Mouse (Mus musculus): ENCODE data around the gene 1700067K01Rik. TPM values are rescaled to one million over a fixed set of nuclear protein-coding genes. Genes with fewer than 3 reads are reported as not detected.

The 1700067K01Rik gene
- polyA plus RNA-seq, 1 experiment from 2014 or later: 2.0 TPM

DNA sequence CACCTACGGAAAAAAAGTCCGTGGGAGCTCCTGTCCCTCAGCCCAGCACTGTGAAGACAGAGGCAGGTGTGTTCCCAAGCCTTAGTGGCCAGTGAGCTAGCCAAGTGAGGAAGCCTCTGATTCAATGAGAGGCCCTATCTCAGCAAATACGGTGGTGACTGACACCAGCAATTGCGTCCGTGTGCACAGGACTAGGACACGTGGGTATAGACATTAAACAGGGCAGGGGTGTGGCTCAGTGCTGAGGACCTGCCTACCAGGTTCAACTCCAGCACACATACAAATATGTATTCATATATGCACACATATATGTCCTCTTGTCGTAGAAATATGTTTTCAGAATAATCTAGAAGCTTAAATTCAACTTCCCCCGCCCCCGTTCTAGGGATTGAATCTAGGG, 18.4 kb downstream of the 1700067K01Rik start:
- Histone ChIP-seq H3K9me3 (0 out of 2 replicates have a peak, but pooled peaks cover 4% of the 10 kb centered on the region), H3K36me3 (no peaks in the 10 kb centered on the region), H3K4me1 (0 out of 2 replicates have a peak, but pooled peaks cover 10% of the 10 kb centered on the region), H3K4me2 (replicated peaks) (no peak overlapping the region), H3K27ac (0 out of 2 replicates have a peak overlapping the region, but pooled peaks have one; percentile 6), H3K9ac (no peak overlapping the region), H3K4me3 (no peak overlapping the region), H3K27me3 (peaks cover 32% of the 10 kb centered on the region)
- WGBS: 84% methylated on average over 9 of the region's 9 CpGs
- ATAC-seq (ENCODE audit: insufficient number of reproducible peaks, insufficient read depth, low FRiP score, low TSS enrichment): no peak

DNA sequence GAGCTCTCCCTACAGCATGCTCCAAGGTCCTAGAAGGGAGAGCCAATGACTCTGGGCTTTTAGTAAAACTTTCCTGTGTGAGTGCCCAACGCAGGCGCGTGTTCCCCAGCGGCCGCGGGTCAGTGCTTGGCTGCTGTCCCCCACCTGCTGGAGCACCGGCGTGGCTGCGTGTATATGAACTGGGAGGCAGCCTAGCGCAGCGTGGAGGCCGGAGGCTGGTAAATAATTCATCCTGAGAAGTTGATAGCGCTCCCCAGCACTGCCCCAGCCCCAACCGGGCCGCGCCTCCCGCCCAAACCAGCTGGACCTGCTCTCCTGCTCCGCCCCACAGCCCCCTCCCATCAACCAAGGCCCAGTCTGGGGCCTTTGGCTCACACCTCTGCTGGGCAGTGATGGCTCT, 19.8 kb downstream of the 1700067K01Rik start, which contains the start of gene Palm3:
Palm3 (plus strand) TSS at position 376 of the 400 bp plus-strand sequence.
- WGBS: 10% methylated on average over 18 of the region's 18 CpGs
- no peak for ATAC-seq (ENCODE audit: insufficient number of reproducible peaks, insufficient read depth, low FRiP score, low TSS enrichment)
- Histone ChIP-seq H3K27ac (no peak within 1 kb of the TSS), H3K27me3 (peaks cover 43% of the 10 kb centered on the region), H3K36me3 (no peaks in the 10 kb centered on the region), H3K9me3 (0 out of 2 replicates have a peak, but pooled peaks cover 2% of the 10 kb centered on the region), H3K4me2 (replicated peaks) (no peak within 1 kb of the TSS), H3K9ac (peak within 1 kb of the TSS; percentile 25; the same call in 1 of the 2 replicates), H3K4me3 (no peak within 1 kb of the TSS), H3K4me1 (0 out of 2 replicates have a peak, but pooled peaks cover 17% of the 10 kb centered on the region)

DNA sequence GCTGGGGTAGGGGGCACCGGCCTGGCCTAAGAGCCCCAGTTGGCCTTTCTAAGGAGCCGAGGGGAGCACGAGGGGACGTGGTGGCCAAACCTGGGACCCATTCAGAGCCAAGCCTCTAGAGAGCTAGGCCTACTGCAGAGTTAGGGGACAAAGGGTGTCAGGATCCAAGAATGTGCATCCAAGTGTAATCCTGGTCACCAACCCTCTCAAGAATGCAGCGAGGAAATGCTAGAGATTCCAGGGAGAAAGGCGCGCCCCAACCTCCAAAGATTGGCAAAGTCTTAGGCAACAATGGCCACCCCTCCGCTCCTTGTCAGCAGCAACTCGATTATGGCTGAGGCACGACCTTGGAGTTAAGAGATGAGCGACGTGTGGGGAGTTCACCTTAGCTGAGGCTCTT, 20.3 kb downstream of the 1700067K01Rik start:
- peaks cover 48% of the 10 kb centered on the region for H3K27me3 ChIP-seq
- H3K4me1 ChIP-seq: 0 out of 2 replicates have a peak, but pooled peaks cover 19% of the 10 kb centered on the region
- H3K4me3 ChIP-seq: no peak overlapping the region
- no peaks in the 10 kb centered on the region for H3K9me3 ChIP-seq
- no peak overlapping the region for H3K27ac ChIP-seq
- H3K36me3 ChIP-seq: no peaks in the 10 kb centered on the region
- no peak for ATAC-seq (ENCODE audit: insufficient number of reproducible peaks, insufficient read depth, low FRiP score, low TSS enrichment)
- H3K4me2 ChIP-seq (replicated peaks): no peak overlapping the region
- 52% methylated on average over 12 of the region's 12 CpGs for WGBS
- no peak overlapping the region for H3K9ac ChIP-seq

DNA sequence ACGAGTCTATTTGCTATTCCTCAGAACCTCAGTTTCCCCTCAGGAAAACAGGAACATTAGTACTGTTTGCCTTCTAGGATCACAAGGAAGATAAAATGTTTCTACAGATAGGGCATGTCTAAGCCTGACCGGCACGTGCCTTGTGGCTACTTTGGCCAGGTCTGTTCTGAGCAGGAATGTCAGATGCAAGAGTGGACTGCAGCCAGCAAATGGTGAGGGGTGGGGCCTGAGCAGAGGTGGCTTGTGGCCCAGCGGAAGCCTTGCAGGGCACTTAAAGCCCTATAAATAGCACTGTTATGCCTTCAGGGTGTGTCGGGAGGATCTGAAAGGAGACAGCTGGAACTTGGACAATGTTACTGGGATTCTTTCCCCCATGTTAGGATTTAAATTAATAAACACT, 21.8 kb downstream of the 1700067K01Rik start:
- peaks cover 63% of the 10 kb centered on the region for H3K27me3 ChIP-seq
- 27% methylated on average over 5 of the region's 5 CpGs for WGBS

DNA sequence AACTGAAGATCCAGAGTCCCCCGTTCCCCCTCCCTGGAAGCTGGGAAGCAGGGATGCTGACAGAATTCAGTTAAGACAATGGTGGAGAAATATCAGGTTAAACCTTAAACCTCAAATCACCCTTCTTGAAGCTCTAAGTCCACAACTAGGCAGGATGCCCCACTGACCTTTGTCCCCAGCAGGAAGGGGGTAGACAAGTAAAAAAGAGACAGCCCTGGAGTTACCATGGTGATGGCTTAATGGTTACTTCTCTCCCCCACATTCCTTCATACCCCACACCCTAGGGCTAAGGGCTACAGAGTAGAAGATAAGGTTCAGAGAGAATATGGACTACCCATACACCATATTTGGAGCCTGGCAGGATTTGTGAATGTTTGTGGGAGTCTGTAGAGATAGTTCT, 22.3 kb downstream of the 1700067K01Rik start:
- Histone ChIP-seq H3K9me3 (no peaks in the 10 kb centered on the region), H3K36me3 (no peaks in the 10 kb centered on the region), H3K9ac (no peak overlapping the region), H3K4me2 (replicated peaks) (no peak overlapping the region), H3K4me1 (0 out of 2 replicates have a peak, but pooled peaks cover 19% of the 10 kb centered on the region), H3K27me3 (peaks cover 65% of the 10 kb centered on the region), H3K4me3 (no peak overlapping the region), H3K27ac (no peak overlapping the region)
- WGBS: 57% methylated on average over 1 of the region's 1 CpGs
- ATAC-seq (ENCODE audit: insufficient number of reproducible peaks, insufficient read depth, low FRiP score, low TSS enrichment): no peak

More for the DNA sequence above, 21.8 kb downstream of the 1700067K01Rik start:
- ATAC-seq (ENCODE audit: insufficient number of reproducible peaks, insufficient read depth, low FRiP score, low TSS enrichment): no peak
- no peak overlapping the region for H3K9ac ChIP-seq
- no peaks in the 10 kb centered on the region for H3K9me3 ChIP-seq
- H3K4me2 ChIP-seq (replicated peaks): no peak overlapping the region
- H3K4me3 ChIP-seq: no peak overlapping the region
- H3K4me1 ChIP-seq: 0 out of 2 replicates have a peak, but pooled peaks cover 19% of the 10 kb centered on the region
- no peaks in the 10 kb centered on the region for H3K36me3 ChIP-seq
- H3K27ac ChIP-seq: no peak overlapping the region

DNA sequence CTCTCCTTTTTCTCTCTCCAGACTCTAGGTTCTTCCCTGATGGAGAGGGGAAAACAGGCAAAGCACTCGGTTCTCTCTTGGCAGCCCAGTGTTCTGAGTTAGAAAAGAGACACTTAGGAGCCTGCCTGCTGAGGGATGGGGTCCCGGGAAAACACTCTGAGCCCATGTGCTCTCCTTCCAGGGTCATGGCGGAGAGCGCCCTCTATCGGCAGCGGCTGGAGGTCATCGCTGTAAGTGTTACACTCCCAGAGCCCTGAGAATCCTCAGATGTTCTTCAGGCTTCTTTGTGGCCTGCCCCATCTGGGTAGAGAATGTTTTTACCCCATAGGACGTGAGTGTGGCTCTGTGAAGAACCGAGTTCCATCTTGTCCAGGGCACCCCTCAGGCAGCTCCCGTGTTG, 22.9 kb downstream of the 1700067K01Rik start:
- no peaks in the 10 kb centered on the region for H3K36me3 ChIP-seq
- H3K27ac ChIP-seq: no peak overlapping the region
- H3K4me2 ChIP-seq (replicated peaks): no peak overlapping the region
- no peak for ATAC-seq (ENCODE audit: insufficient number of reproducible peaks, insufficient read depth, low FRiP score, low TSS enrichment)
- peaks cover 66% of the 10 kb centered on the region for H3K27me3 ChIP-seq
- no peak overlapping the region for H3K4me3 ChIP-seq
- no peaks in the 10 kb centered on the region for H3K9me3 ChIP-seq
- H3K9ac ChIP-seq: no peak overlapping the region
- 0 out of 2 replicates have a peak, but pooled peaks cover 19% of the 10 kb centered on the region for H3K4me1 ChIP-seq
- 12% methylated on average over 10 of the region's 10 CpGs for WGBS

DNA sequence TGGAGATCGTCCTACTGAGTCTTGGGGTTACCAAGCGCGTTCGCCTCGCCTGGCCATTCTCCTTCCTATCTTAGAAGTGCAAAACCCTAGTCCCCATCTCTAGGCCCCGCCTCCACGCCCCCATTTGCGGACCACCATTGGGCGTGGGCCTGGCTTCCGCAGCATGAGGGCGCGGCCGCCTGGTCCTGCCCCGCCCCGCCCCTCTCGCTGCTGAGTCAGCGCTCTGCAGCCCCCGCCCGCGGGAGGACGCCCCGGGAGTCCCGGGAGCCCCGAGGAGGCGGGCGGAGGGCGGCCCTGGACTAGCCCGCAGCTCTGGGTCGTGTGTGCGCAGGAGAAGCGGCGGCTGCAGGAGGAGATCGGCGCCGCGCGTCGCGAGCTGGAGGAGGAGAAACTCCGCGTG, 24.6 kb downstream of the 1700067K01Rik start:
- H3K9me3 ChIP-seq: no peaks in the 10 kb centered on the region
- H3K9ac ChIP-seq: peak overlapping the region; percentile 52
- H3K4me1 ChIP-seq: 0 out of 2 replicates have a peak, but pooled peaks cover 19% of the 10 kb centered on the region
- peak overlapping the region; percentile 80 for H3K4me2 ChIP-seq (replicated peaks)
- peak; percentile 78 for ATAC-seq (ENCODE audit: insufficient number of reproducible peaks, insufficient read depth, low FRiP score, low TSS enrichment)
- H3K27ac ChIP-seq: no peak overlapping the region
- under 1% methylated on average over 41 of the region's 41 CpGs for WGBS
- no peaks in the 10 kb centered on the region for H3K36me3 ChIP-seq
- peaks cover 55% of the 10 kb centered on the region for H3K27me3 ChIP-seq
- peak overlapping the region; percentile 48 for H3K4me3 ChIP-seq

DNA sequence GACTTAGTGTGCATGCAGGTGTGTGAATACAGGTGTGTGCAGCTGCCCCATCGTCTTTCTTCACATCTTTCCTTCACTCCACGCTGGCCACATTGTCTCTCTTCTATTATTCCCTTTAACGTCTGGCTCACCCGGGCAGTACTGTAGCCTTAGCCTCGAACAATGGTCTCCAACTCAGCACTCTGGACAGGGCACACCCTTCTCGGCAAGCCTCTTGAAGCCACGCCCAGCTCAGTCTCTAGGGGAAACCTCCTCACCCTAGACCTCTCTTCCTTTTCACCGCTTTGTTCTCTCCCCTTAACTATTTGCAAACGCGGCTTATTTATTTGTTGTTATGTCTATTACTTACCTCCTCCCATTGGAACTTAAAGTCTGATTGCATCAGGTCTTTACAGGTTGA, 26.1 kb downstream of the 1700067K01Rik start:
- H3K4me2 ChIP-seq (replicated peaks): no peak overlapping the region
- H3K9ac ChIP-seq: no peak overlapping the region
- 13% methylated on average over 10 of the region's 10 CpGs for WGBS
- H3K4me1 ChIP-seq: 0 out of 2 replicates have a peak, but pooled peaks cover 15% of the 10 kb centered on the region
- H3K4me3 ChIP-seq: no peak overlapping the region
- peaks cover 42% of the 10 kb centered on the region for H3K27me3 ChIP-seq
- H3K27ac ChIP-seq: no peak overlapping the region
- no peaks in the 10 kb centered on the region for H3K9me3 ChIP-seq
- H3K36me3 ChIP-seq: no peaks in the 10 kb centered on the region
- ATAC-seq (ENCODE audit: insufficient number of reproducible peaks, insufficient read depth, low FRiP score, low TSS enrichment): no peak

DNA sequence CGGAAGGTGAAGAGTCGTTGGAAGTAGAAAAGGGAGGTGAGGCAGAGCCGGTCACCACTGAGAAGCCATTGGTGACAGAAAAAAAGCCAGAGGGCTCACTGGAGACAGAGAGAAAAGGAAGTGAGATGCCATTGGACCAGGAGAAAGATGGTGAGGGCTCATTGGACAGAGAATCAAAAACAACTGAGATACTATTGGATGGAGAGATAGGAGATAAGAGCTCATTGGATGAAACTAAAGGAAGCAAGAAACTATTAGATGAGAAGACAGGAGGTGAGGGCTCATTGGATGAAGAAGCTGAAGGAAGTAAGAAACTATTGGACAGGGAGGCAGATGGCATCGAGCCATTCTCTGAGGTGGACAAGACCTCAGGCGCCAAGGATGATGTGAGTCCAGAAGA, 28.0 kb downstream of the 1700067K01Rik start:
- Histone ChIP-seq H3K4me3 (no peak overlapping the region), H3K27ac (no peak overlapping the region), H3K9ac (no peak overlapping the region), H3K4me1 (0 out of 2 replicates have a peak, but pooled peaks cover 9% of the 10 kb centered on the region), H3K36me3 (no peaks in the 10 kb centered on the region), H3K4me2 (replicated peaks) (no peak overlapping the region), H3K9me3 (no peaks in the 10 kb centered on the region), H3K27me3 (peaks cover 37% of the 10 kb centered on the region)
- WGBS: 91% methylated on average over 5 of the region's 5 CpGs
- no peak for ATAC-seq (ENCODE audit: insufficient number of reproducible peaks, insufficient read depth, low FRiP score, low TSS enrichment)

DNA sequence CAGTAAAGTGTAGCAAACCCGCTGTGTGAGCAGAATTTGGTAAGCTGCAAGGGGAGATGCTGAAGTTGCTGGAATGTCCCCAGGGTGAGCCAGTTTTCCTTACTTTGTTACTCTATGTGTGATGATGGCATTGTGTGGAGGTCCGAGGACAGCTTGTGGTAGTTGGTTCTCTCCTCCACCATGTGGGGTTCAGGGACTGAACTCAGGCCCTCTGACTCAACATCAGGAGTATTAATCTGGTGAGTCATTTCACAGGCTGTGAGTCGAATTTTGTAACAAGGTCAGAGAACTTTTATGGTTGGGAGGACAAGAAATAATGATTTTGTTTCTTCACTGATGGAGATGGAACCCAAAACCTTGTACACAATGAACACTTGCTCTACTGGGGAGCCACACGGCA, 31.5 kb downstream of the 1700067K01Rik start:
- Histone ChIP-seq H3K4me1 (no peaks in the 10 kb centered on the region), H3K36me3 (no peaks in the 10 kb centered on the region), H3K4me3 (no peak overlapping the region), H3K4me2 (replicated peaks) (no peak overlapping the region), H3K27ac (no peak overlapping the region), H3K27me3 (peaks cover 15% of the 10 kb centered on the region), H3K9me3 (no peaks in the 10 kb centered on the region), H3K9ac (no peak overlapping the region)
- WGBS: 80% methylated on average over 4 of the region's 4 CpGs
- ATAC-seq (ENCODE audit: insufficient number of reproducible peaks, insufficient read depth, low FRiP score, low TSS enrichment): no peak

DNA sequence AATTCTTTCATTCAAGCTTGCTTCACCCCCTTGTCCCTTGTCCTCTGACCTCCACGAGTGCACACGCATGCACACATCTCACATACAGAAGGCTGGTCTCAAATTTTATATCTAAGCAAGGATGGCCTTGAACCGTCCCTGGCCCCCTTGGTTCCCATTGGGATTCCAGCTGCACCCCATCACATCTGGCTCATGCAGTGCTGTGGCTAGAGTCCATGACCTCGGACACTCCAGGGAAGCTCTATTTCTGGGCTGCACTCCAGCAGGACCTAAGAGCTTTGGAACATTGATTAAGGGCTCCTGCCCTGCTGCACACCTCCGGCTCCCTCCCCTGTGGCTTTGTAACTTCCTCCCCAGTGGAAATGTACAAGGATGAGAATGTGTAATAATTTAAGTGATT, 36.7 kb downstream of the 1700067K01Rik start:
- no peak overlapping the region for H3K4me3 ChIP-seq
- H3K9me3 ChIP-seq: no peaks in the 10 kb centered on the region
- no peak for ATAC-seq (ENCODE audit: insufficient number of reproducible peaks, insufficient read depth, low FRiP score, low TSS enrichment)
- no peak overlapping the region for H3K27ac ChIP-seq
- H3K9ac ChIP-seq: no peak overlapping the region
- H3K4me2 ChIP-seq (replicated peaks): no peak overlapping the region
- no peaks in the 10 kb centered on the region for H3K36me3 ChIP-seq
- 71% methylated on average over 5 of the region's 5 CpGs for WGBS
- H3K4me1 ChIP-seq: peaks cover 10% of the 10 kb centered on the region
- peaks cover 35% of the 10 kb centered on the region for H3K27me3 ChIP-seq

DNA sequence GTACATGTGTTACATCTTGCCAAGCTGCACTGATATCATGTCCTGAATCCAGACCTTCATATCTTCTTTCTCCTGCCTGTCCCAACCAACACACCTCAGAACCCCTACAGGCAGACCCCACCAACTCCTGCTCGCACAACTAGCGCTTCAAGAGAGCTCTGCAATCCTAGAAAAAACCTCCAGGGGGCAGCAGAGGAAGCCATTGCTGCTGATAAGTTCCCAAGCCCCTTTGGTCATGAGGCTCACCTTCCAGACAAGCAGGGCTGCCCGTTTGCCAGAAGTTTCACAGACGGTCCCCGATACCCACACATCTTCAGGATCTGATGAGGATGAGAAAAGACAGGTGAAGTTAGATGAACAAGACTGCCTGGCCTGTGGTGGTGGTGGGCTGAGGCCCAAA, 37.7 kb downstream of the 1700067K01Rik start:
- Histone ChIP-seq H3K36me3 (no peaks in the 10 kb centered on the region), H3K27ac (no peak overlapping the region), H3K27me3 (peaks cover 45% of the 10 kb centered on the region), H3K4me1 (peaks cover 10% of the 10 kb centered on the region), H3K4me3 (no peak overlapping the region), H3K9ac (no peak overlapping the region), H3K4me2 (replicated peaks) (no peak overlapping the region), H3K9me3 (no peaks in the 10 kb centered on the region)
- no peak for ATAC-seq (ENCODE audit: insufficient number of reproducible peaks, insufficient read depth, low FRiP score, low TSS enrichment)
- WGBS: 4% methylated on average over 5 of the region's 5 CpGs
